Mouse (Mus musculus) frontal cortex, postnatal 14 days (tissue): ENCODE measurements at regions not wholly inside any gene's neighbourhood (a gene's known extent, or its start where the extent isn't known, plus 50 kb on each side); places are given as distances from the start of the nearest gene placed in this dataset.
"Not testable (repeated sequence)": the region's sequence is repeated elsewhere in the genome, so short reads cannot be mapped to it uniquely, and the experiment has no call there.

Experiments used
- DNase-seq, 2 experiments: peaks; one replicate each; pipeline ENCODE4 v3.0.0; 2022; ENCODE audit warnings: low spot score in 2 of 2

- DNase-seq: peak; percentile 28 to 77
Observed at GRCm38 (mm10) chr3:31603237-31603636, 293.1 kb upstream of the Slc7a14 start.

DNA sequence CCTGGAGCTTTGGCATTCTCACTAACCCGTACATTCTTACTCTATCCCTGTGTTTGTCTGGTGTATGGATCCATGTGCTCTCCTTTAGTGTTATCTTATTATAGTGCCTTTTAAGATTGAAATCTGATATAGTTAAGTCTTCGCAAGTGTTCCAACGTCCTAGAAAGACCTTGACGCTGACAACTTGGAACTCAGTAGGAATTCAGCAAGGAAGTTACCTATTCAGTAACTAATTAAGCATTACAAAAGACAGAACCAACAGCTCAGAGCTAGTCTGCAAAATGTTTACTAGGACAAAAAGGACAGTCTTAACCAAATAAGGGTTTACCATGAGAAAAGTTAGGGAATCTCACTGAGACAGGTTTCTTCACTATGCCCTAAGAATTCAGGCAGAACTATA, 286.4 kb upstream of the Slc7a14 start:
- DNase-seq: not testable (repeated sequence)

DNA sequence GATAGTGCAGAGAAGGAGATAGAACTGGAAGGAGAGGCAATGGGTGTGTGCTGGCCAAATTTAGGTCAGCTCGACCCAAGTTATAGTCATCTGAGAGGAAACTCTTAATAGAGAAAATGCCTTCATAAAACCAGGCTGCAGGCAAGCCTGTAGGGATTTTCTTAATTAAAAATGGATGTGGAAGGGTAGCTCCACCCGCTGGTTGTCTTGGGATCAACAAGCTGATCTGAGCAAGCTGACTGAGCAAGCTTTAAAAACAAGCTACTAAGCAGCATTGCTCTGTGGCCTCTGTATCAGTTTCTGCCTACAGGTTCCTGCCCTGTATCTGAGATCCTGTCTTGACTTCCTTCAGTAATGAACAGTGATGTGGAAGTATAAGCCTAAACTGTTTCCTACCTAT, 275.8 kb upstream of the Slc7a14 start:
- peak in 1 of 2 experiments; percentile 7 for DNase-seq

GRCm38 (mm10) chr3:31573849-31574248, 263.7 kb upstream of the Slc7a14 start:
- DNase-seq: no peak
